Mouse (Mus musculus): ENCODE results near the gene Nbeal2.

Nbeal2 gene

GRCm38 (mm10) chr9:110678886-110679285 lies 24.9 kb upstream of the Nbeal2 start:
- in situ Hi-C loops (cut with MboI; ENCODE audit: unreplicated experiment in 2 of 2) = no loop called here

- in situ Hi-C loops (cut with MboI; ENCODE audit: unreplicated experiment in 2 of 2) = no loop called here
Observed at GRCm38 (mm10) chr9:110676492-110676911, 22.5 kb upstream of the Nbeal2 start.

DNA sequence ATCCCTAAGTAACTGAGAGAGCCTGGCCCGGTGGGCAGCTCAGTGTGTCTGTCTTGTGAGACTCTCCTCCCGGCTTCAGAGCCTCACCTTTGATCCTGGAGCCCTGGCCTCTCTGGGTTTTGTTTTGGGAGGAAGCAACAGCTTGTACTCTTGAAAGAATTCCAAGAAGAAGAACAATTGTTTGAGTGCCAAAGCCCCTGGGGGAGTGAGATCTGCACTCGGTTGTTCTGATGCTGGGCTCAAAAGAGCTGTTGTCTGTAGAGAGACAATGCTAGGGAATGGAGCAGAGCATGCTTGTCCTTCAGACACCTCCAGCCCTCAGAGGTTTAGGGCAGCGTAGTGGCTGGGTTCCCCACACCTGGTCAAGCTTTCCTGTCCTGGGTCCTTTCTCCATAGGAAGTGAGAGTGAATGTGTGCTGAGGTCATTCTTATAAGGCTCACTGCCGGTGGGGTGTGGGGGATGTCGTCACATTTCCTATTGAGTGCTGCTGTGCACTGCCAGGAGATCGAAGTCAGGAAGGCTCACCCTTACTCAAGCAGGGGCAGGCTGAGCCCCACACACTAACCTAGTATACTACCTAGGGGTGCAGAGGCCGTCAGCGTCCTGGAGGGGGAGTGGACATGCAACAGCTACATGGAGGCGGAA lies 19.3 kb upstream of the Nbeal2 start:
- in situ Hi-C loops (cut with MboI; ENCODE audit: unreplicated experiment in 2 of 2) = no loop called here

- in situ Hi-C loops (cut with MboI; ENCODE audit: unreplicated experiment in 2 of 2) = no loop called here
Observed at GRCm38 (mm10) chr9:110672462-110673106, 18.6 kb upstream of the Nbeal2 start.

DNA sequence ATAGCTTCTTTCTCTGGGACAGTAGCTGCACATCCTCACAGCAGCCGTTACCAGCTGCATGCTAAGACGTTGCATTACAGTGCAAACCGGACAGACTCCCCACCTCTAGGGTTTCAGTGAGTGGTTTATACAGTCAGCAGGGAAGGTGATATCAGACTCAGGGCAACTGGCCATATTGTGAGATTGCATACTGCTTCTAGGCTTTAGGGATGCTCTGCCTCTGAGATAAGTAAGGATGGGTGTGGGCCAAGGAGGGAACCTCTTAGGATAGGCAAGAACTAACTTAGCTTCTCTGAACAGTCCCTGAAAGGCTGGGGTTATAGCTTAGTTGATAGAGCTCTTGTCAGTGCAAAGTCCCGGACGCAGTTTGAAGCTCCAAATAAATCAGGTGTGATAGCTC lies 15.8 kb upstream of the Nbeal2 start:
- in situ Hi-C loops (cut with MboI; ENCODE audit: unreplicated experiment in 2 of 2) = no loop called here

DNA sequence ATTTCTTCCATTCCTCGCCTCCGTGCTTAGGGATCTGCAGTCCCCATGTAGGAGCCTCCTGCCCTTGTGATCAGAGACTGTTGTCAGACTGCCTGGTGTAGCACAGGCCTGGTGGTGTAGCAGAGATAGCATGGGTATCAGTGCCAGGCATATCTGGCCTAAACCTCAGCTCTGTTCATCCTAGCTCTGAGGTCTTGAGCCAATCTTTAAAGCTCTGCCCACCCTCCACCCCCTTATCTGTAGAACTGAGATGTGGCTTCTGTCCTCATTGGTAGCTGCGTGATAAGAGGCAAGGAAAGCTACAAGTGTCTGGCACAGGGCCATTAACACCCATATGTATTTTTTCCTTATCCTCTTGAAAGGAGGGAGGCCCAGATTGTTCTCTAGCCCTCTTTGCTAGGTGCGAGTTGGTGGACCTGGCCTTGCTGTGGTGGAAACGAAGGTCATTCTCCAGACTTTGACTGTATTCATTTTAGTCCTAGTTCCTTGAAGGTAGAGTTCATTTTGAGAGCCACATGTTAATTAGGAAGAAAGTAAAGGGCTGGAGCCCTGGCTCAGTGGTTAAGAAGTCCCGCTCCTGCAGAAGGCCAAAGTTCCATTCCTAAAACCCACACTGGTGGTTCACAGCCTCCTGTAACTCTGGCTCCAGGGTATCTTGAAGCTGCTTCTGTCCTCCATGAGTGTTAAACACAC lies 14.8 kb upstream of the Nbeal2 start:
- in situ Hi-C loops (cut with MboI; ENCODE audit: unreplicated experiment in 2 of 2) = no loop called here

- in situ Hi-C loops (cut with MboI; ENCODE audit: unreplicated experiment in 2 of 2) = no loop called here
Observed at GRCm38 (mm10) chr9:110667219-110667836, 13.4 kb upstream of the Nbeal2 start.

DNA sequence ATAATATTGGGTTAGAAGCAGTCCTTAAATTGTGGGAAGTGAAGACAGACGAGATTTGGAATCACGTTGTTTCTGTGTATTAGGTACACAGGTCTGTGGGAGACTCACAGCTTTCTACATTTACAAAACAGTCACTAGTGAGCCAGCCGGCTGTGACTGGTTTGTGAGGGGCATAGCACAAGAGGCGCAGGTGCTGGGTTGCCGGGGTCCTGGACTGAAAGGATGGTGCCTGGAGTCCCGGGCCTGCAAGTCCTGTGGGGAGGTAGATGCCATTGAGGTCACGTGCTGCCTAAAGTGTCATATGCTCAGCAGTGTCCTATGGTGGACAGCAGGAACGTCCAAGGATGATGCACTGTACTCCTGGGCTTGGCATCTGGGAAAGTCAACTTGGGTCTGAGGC lies 12.4 kb upstream of the Nbeal2 start:
- in situ Hi-C loops (cut with MboI; ENCODE audit: unreplicated experiment in 2 of 2) = no loop called here

DNA sequence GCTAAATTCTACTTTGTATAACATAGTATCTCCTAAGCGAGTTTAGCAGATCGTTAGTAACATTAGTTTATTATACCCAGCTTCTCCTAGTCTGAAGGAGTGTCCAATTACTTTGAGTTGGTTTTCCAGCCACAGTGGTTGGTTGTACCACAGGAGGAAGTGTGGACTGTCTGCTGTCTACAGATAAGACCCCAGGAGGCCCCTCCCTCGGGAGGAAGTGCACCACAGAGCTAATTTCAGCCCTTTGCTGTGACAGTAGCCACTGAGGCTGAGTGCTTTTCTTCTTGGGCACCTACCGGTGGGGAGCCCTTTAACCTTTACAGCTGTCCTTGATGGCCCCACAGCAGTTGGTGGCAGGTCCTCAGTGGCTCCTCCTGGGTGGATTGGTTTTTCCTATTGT lies 12.0 kb upstream of the Nbeal2 start:
- in situ Hi-C loops (cut with MboI; ENCODE audit: unreplicated experiment in 2 of 2) = no loop called here

DNA sequence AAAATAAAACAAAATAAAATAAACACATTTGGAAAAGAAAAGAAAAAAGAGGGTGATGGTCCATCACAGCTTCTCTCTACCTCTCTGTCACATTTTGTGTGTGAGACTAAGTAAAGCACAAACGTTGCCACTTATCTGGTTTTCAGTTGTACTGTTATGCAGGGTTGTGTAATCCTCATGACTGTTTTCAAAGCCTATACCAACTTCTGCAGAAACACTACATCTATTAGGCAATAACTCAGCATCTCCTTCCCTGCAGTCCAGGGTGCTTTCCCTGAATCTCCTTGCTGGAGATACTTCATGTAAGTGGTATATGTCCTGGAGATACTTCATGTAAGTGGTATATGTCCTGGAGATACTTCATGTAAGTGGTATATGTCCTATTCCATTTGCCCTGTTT lies 8.9 kb upstream of the Nbeal2 start:
- in situ Hi-C loops (cut with MboI; ENCODE audit: unreplicated experiment in 2 of 2) = no loop called here

- in situ Hi-C loops (cut with MboI; ENCODE audit: unreplicated experiment in 2 of 2) = no loop called here
Observed at GRCm38 (mm10) chr9:110660856-110661612, 7.1 kb upstream of the Nbeal2 start.

- in situ Hi-C loops (cut with MboI; ENCODE audit: unreplicated experiment in 2 of 2) = no loop called here
Observed at GRCm38 (mm10) chr9:110660208-110660607, 6.2 kb upstream of the Nbeal2 start.

GRCm38 (mm10) chr9:110659521-110659920 lies 5.6 kb upstream of the Nbeal2 start:
- in situ Hi-C loops (cut with MboI; ENCODE audit: unreplicated experiment in 2 of 2) = loop anchor here in 1 of 2 experiments (10.0 kb wide), 1 partner anchor 325 kb away; the partner anchor contains the start of gene Scap

- in situ Hi-C loops (cut with MboI; ENCODE audit: unreplicated experiment in 2 of 2) = loop anchor here in 1 of 2 experiments (10.0 kb wide), 1 partner anchor 323 kb away; the partner anchor contains the start of gene Scap
Observed at GRCm38 (mm10) chr9:110657474-110658078, 3.6 kb upstream of the Nbeal2 start.

DNA sequence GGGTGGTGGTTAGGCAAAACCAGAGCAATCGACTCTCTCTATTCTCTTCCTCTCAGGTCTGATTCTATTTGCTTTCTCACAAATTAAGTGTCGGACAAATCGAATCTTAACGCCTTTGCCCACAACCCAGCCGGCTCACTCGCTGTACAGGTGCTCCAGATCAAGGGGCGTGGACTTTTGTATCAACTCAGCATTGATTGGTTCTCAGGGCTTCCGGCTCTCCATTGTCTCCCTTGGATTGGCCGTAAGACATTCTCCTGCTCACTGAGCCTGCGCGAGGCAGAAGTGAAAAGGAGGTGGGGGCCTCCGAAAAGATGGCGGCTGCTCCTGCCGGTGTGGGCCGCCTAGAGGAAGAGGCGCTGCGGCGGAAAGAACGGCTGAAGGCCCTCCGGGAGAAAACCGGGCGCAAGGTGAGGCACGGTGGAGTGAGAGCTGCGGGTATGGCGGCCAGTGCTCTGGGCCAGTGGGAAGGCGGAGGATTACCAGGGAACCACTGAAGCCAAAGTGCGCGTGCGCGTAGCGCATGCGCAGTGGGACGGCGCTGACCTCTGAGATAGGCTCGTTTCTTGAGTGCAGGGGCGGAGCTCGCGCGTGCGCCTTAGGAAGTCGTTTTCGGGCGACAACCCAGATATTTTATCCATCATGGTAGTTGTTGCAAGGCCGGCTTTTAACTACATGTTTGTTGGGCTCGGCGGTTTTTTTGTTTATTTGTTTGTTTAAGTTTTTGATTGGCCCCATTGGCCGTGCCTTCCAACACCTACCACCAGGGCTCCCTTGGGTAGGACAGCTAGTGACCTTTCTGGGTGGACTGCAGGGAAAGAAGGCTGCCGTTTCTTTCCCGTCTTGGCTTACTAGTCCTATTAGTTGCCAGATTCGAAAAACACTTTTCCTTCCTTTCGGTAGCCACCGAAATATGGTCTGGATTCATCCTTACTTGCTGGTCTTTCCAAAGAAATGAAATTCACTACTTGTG lies 2.6 kb upstream of the Nbeal2 start, which contains the start of gene Ccdc12:
TSS of gene Ccdc12 (plus strand) at position 255 of the 973 bp plus-strand sequence.
- in situ Hi-C loops (cut with MboI; ENCODE audit: unreplicated experiment in 2 of 2) = loop anchor here in 1 of 2 experiments (10.0 kb wide), 1 partner anchor 322 kb away; the partner anchor contains the start of gene Scap

- in situ Hi-C loops (cut with MboI; ENCODE audit: unreplicated experiment in 2 of 2) = loop anchor here in 1 of 2 experiments (10.0 kb wide), 1 partner anchor 321 kb away; the partner anchor contains the start of gene Scap
Observed at GRCm38 (mm10) chr9:110655651-110656007, 1.7 kb upstream of the Nbeal2 start.

- in situ Hi-C loops (cut with MboI; ENCODE audit: unreplicated experiment in 2 of 2) = loop anchor here in 1 of 2 experiments (10.0 kb wide), 1 partner anchor 320 kb away; the partner anchor contains the start of gene Scap
Observed at GRCm38 (mm10) chr9:110654726-110655650, 1.0 kb upstream of the Nbeal2 start.

Data from v-Abl transformed pro-B cells (cell line).